Mouse (Mus musculus): Measurements from ENCODE around the gene Wdr4. TPM values are rescaled to one million over a fixed set of nuclear protein-coding genes. Genes with fewer than 3 reads are reported as not detected.
A peak's percentile ranks its signal among the peaks of the same experiment; 100 is the strongest.
"Not testable (repeated sequence)": the region's sequence is repeated elsewhere in the genome, so short reads cannot be mapped to it uniquely, and the experiment has no call there.

Wdr4 gene
- polyA plus RNA-seq, 1 experiment: 26.1 TPM

GRCm38 (mm10) chr17:31557124-31557880 lies 37.5 kb upstream of the Wdr4 start:
- Histone ChIP-seq H3K4me3 (no peak overlapping the region), H3K4me2 (ENCODE audit: low read depth) (peak overlapping the region; percentile 80), H3K36me3 (ENCODE audit: control insufficient read depth, insufficient read depth) (no peaks in the 10 kb centered on the region), H3ac (ENCODE audit: control insufficient read depth, insufficient read length) (no peak overlapping the region), H3K79me2 (ENCODE audit: control insufficient read depth, insufficient read depth) (no peaks in the 10 kb centered on the region), H3K27me3 (ENCODE audit: control insufficient read depth, insufficient read depth, insufficient read length) (no peaks in the 10 kb centered on the region)
- no peak for TF ChIP-seq REST (IDR thresholded peaks at IDR 0.05; ENCODE audit: insufficient read depth, insufficient read length)
- TF ChIP-seq POLR2A (IDR thresholded peaks at IDR 0.05; ENCODE audit: insufficient read length, low read depth): no peak
- peak; percentile 63 to 96 (median 94) for TF ChIP-seq MYOD1 (IDR thresholded peaks at IDR 0.05; ENCODE audit: control insufficient read depth in 1 of 3, insufficient read length in 2 of 3, low read depth in 2 of 3)
- TF ChIP-seq E2F4 (IDR thresholded peaks at IDR 0.05; ENCODE audit: insufficient read depth): no peak
- TF ChIP-seq TCF3 (IDR thresholded peaks at IDR 0.05; ENCODE audit: insufficient read length, low read depth): peak; percentile 69
- peak; percentile 89 for TF ChIP-seq TCF12 (IDR thresholded peaks at IDR 0.05; ENCODE audit: insufficient read depth, poor library complexity, severe bottlenecking)
- TF ChIP-seq POLR2AphosphoS2 (IDR thresholded peaks at IDR 0.05; ENCODE audit: insufficient read length, low read depth): no peak
- peak; percentile 61 to 92 (median 71) for TF ChIP-seq MYOG (IDR thresholded peaks at IDR 0.05; ENCODE audit: control insufficient read depth in 1 of 3, insufficient read depth in 1 of 3, insufficient read length in 2 of 3, low read depth in 2 of 3)
- no peak for TF ChIP-seq MAX (IDR thresholded peaks at IDR 0.05; ENCODE audit: low read depth)
- TF ChIP-seq USF1 (IDR thresholded peaks at IDR 0.05; ENCODE audit: low read depth): no peak
- TF ChIP-seq CEBPB (IDR thresholded peaks at IDR 0.05; ENCODE audit: insufficient read depth, poor library complexity, severe bottlenecking): no peak

GRCm38 (mm10) chr17:31556253-31556652 lies 36.5 kb upstream of the Wdr4 start:
- Histone ChIP-seq H3K4me2 (ENCODE audit: low read depth) (no peak overlapping the region), H3K4me3 (no peak overlapping the region), H3K36me3 (ENCODE audit: control insufficient read depth, insufficient read depth) (no peaks in the 10 kb centered on the region), H3ac (ENCODE audit: control insufficient read depth, insufficient read length) (no peak overlapping the region), H3K79me2 (ENCODE audit: control insufficient read depth, insufficient read depth) (no peaks in the 10 kb centered on the region), H3K27me3 (ENCODE audit: control insufficient read depth, insufficient read depth, insufficient read length) (no peaks in the 10 kb centered on the region)
- TF ChIP-seq MYOD1 (IDR thresholded peaks at IDR 0.05; ENCODE audit: control insufficient read depth in 1 of 3, insufficient read length in 2 of 3, low read depth in 2 of 3) (peak; percentile 29 to 80 (median 75)), POLR2AphosphoS2 (IDR thresholded peaks at IDR 0.05; ENCODE audit: insufficient read length, low read depth) (no peak), TCF12 (IDR thresholded peaks at IDR 0.05; ENCODE audit: insufficient read depth, poor library complexity, severe bottlenecking) (peak; percentile 13), TCF3 (IDR thresholded peaks at IDR 0.05; ENCODE audit: insufficient read length, low read depth) (peak; percentile 44), MYOG (IDR thresholded peaks at IDR 0.05; ENCODE audit: control insufficient read depth in 1 of 3, insufficient read depth in 1 of 3, insufficient read length in 2 of 3, low read depth in 2 of 3) (peak; percentile 67 to 72 (median 69)), POLR2A (IDR thresholded peaks at IDR 0.05; ENCODE audit: insufficient read length, low read depth) (no peak)

- H3ac ChIP-seq (ENCODE audit: control insufficient read depth, insufficient read length); H3K27me3 ChIP-seq (ENCODE audit: control insufficient read depth, insufficient read depth, insufficient read length); H3K4me3 ChIP-seq; H3K36me3 ChIP-seq (ENCODE audit: control insufficient read depth, insufficient read depth); H3K79me2 ChIP-seq (ENCODE audit: control insufficient read depth, insufficient read depth); H3K4me2 ChIP-seq (ENCODE audit: low read depth): not testable (repeated sequence)
These were observed 32.8 kb upstream of the Wdr4 start for GRCm38 (mm10) chr17:31552601-31553000.

GRCm38 (mm10) chr17:31549389-31549788 lies 29.6 kb upstream of the Wdr4 start:
- TF ChIP-seq E2F4 (IDR thresholded peaks at IDR 0.05; ENCODE audit: insufficient read depth) (no peak), TCF3 (IDR thresholded peaks at IDR 0.05; ENCODE audit: insufficient read length, low read depth) (no peak), USF1 (IDR thresholded peaks at IDR 0.05; ENCODE audit: low read depth) (no peak), REST (IDR thresholded peaks at IDR 0.05; ENCODE audit: insufficient read depth, insufficient read length) (no peak), MYOD1 (IDR thresholded peaks at IDR 0.05; ENCODE audit: control insufficient read depth in 1 of 3, insufficient read length in 2 of 3, low read depth in 2 of 3) (no peak)

GRCm38 (mm10) chr17:31547974-31548373 lies 28.2 kb upstream of the Wdr4 start:
- Histone ChIP-seq H3ac (ENCODE audit: control insufficient read depth, insufficient read length) (no peak overlapping the region), H3K4me3 (no peak overlapping the region), H3K4me2 (ENCODE audit: low read depth) (no peak overlapping the region), H3K27me3 (ENCODE audit: control insufficient read depth, insufficient read depth, insufficient read length) (no peaks in the 10 kb centered on the region), H3K36me3 (ENCODE audit: control insufficient read depth, insufficient read depth) (no peaks in the 10 kb centered on the region), H3K79me2 (ENCODE audit: control insufficient read depth, insufficient read depth) (no peaks in the 10 kb centered on the region)
- peak in 1 of 3 experiments; percentile 48 for TF ChIP-seq MYOD1 (IDR thresholded peaks at IDR 0.05; ENCODE audit: control insufficient read depth in 1 of 3, insufficient read length in 2 of 3, low read depth in 2 of 3)
- no peak for TF ChIP-seq TCF12 (IDR thresholded peaks at IDR 0.05; ENCODE audit: insufficient read depth, poor library complexity, severe bottlenecking)
- no peak for TF ChIP-seq USF1 (IDR thresholded peaks at IDR 0.05; ENCODE audit: low read depth)
- no peak for TF ChIP-seq TCF3 (IDR thresholded peaks at IDR 0.05; ENCODE audit: insufficient read length, low read depth)
- no peak for TF ChIP-seq POLR2AphosphoS2 (IDR thresholded peaks at IDR 0.05; ENCODE audit: insufficient read length, low read depth)
- no peak for TF ChIP-seq SRF (IDR thresholded peaks at IDR 0.05; ENCODE audit: control insufficient read depth, insufficient read length, low read depth)
- TF ChIP-seq REST (IDR thresholded peaks at IDR 0.05; ENCODE audit: insufficient read depth, insufficient read length): no peak
- peak in 1 of 3 experiments; percentile 33 for TF ChIP-seq MYOG (IDR thresholded peaks at IDR 0.05; ENCODE audit: control insufficient read depth in 1 of 3, insufficient read depth in 1 of 3, insufficient read length in 2 of 3, low read depth in 2 of 3)

More at GRCm38 (mm10) chr17:31549389-31549788, 29.6 kb upstream of the Wdr4 start:
- Histone ChIP-seq H3K27me3 (ENCODE audit: control insufficient read depth, insufficient read depth, insufficient read length) (no peaks in the 10 kb centered on the region), H3K79me2 (ENCODE audit: control insufficient read depth, insufficient read depth) (no peaks in the 10 kb centered on the region), H3K4me3 (no peak overlapping the region), H3ac (ENCODE audit: control insufficient read depth, insufficient read length) (no peak overlapping the region), H3K4me2 (ENCODE audit: low read depth) (no peak overlapping the region), H3K36me3 (ENCODE audit: control insufficient read depth, insufficient read depth) (no peaks in the 10 kb centered on the region)

All from myocyte (in vitro differentiated cells).